29 mouse cellular contexts compared by ENCODE assay signal in genomic region chr13:105203851-105204250, GRCm38 (mm10).
DNase-seq lines count a peak whose midpoint lies in the region; ATAC-seq and TF ChIP-seq lines count a peak whose summit lies in the region.
"Had no signal": no experiment of that assay in that cellular context is flagged by ENCODE, and none has a peak within 500 bp of the region (broad histone marks: within the 10 kb centered on the region; RNA-seq: fewer than 3 reads in every experiment).

No protein-coding gene starts in this region.

- no peak for TF ChIP-seq CTCF in heart, postnatal 0 days (IDR thresholded peaks at IDR 0.05; ENCODE audit: low read depth)
- no peak for TF ChIP-seq CTCF in heart, adult 2 months (IDR thresholded peaks at IDR 0.05)

- TF ChIP-seq POLR2A in heart, adult 2 months (IDR thresholded peaks at IDR 0.05; ENCODE audit: insufficient read depth, low read depth, low read length), result no peak

- no peak overlapping the region for H3K4me2 ChIP-seq in heart, postnatal 0 days (ENCODE audit: low read depth, low read length)
- H3K4me2 ChIP-seq: embryonic facial prominence, embryonic 13.5 days; embryonic facial prominence, embryonic 15.5 days; forebrain, embryonic 12.5 days had no signal

- no peaks in the 10 kb centered on the region for H3K79me2 ChIP-seq in heart, adult 2 months (replicated peaks; ENCODE audit: control insufficient read depth, insufficient read depth, low read length)

- no peak overlapping the region for H3K4me3 ChIP-seq in heart, postnatal 0 days (ENCODE audit: low read depth, low read length)
- no peak overlapping the region for H3K4me3 ChIP-seq in heart, adult 2 months
- H3K4me3 ChIP-seq: embryonic facial prominence, embryonic 13.5 days; embryonic facial prominence, embryonic 15.5 days; erythroblast, embryonic 14.5 days; forebrain, embryonic 10.5 days; forebrain, embryonic 12.5 days had no signal

- no peaks in the 10 kb centered on the region for H3K9me3 ChIP-seq in heart, postnatal 0 days (replicated peaks; ENCODE audit: control insufficient read depth, low read length)
- H3K9me3 ChIP-seq: embryonic facial prominence, embryonic 13.5 days; embryonic facial prominence, embryonic 15.5 days; forebrain, embryonic 10.5 days; forebrain, embryonic 12.5 days; G1E had no signal

- 58% methylated on average over 3 of the region's 3 CpGs for WGBS in heart, postnatal 0 days
- 41% methylated on average over 3 of the region's 3 CpGs for WGBS in heart, adult 2 months

- no peak overlapping the region for H3K9ac ChIP-seq in heart, postnatal 0 days (replicated peaks; ENCODE audit: low read depth, low read length)
- H3K9ac ChIP-seq in heart, adult 2 months (ENCODE audit: low read depth, low read length), result no peak overlapping the region
- H3K9ac ChIP-seq: embryonic facial prominence, embryonic 13.5 days; embryonic facial prominence, embryonic 15.5 days; forebrain, embryonic 12.5 days had no signal

- no peaks in the 10 kb centered on the region for H3K27me3 ChIP-seq in heart, postnatal 0 days (ENCODE audit: control insufficient read depth, insufficient read depth, low read length)
- H3K27me3 ChIP-seq in heart, adult 2 months (ENCODE audit: control insufficient read depth, insufficient read depth, low read length), result no peaks in the 10 kb centered on the region
- H3K27me3 ChIP-seq: CH12.LX; embryonic facial prominence, embryonic 13.5 days; embryonic facial prominence, embryonic 15.5 days; forebrain, embryonic 12.5 days; Patski had no signal

- intact Hi-C loops in heart, adult 2 months (cut with DNase I), result no loop called here

- no peaks in the 10 kb centered on the region for H3K36me3 ChIP-seq in heart, postnatal 0 days (replicated peaks; ENCODE audit: control insufficient read depth, insufficient read depth, low read length)
- no peaks in the 10 kb centered on the region for H3K36me3 ChIP-seq in heart, adult 2 months (ENCODE audit: control insufficient read depth, insufficient read depth, low read length)
- H3K36me3 ChIP-seq: embryonic facial prominence, embryonic 13.5 days; embryonic facial prominence, embryonic 15.5 days; forebrain, embryonic 10.5 days; forebrain, embryonic 12.5 days; G1E had no signal

- ATAC-seq in frontal cortex, adult (ENCODE audit: low TSS enrichment), result peak; percentile 85
- ATAC-seq in heart, postnatal 0 days (ENCODE audit: insufficient read depth, low read depth), result peak; percentile 44; the same call in 1 of the 2 replicates
- ATAC-seq: activated CD4-positive, CD25-positive, alpha-beta regulatory T cell, adult 4 months; CD4-positive, CD25-positive, alpha-beta regulatory T cell, adult 4 months; forebrain, embryonic 14.5 days; Patski had no signal

- H3K27ac ChIP-seq in heart, postnatal 0 days (ENCODE audit: low read depth), result no peak overlapping the region
- no peak overlapping the region for H3K27ac ChIP-seq in heart, adult 2 months
- H3K27ac ChIP-seq: embryonic facial prominence, embryonic 13.5 days; embryonic facial prominence, embryonic 15.5 days; forebrain, embryonic 10.5 days; forebrain, embryonic 12.5 days had no signal

- no peak for TF ChIP-seq EP300 in heart, postnatal 0 days (IDR thresholded peaks at IDR 0.05; ENCODE audit: low read depth)
- TF ChIP-seq EP300 in heart, adult 2 months (IDR thresholded peaks at IDR 0.05; ENCODE audit: insufficient read depth, low read depth, low read length), result no peak

- DNase-seq in frontal cortex, postnatal 36 days (ENCODE audit: low spot score in 2 of 2), result no peak
- no peak for DNase-seq in heart, postnatal 0 days (ENCODE audit: low spot score)
- DNase-seq in heart, adult 2 months, result no peak
- DNase-seq in heart, postnatal 4 days, result peak; percentile 16
- DNase-seq in heart, adult 18-20 months, result no peak
- peak; percentile 6 for DNase-seq in kidney, postnatal 14 days
- DNase-seq in kidney, adult 11 months, result no peak
- DNase-seq: adrenal gland, adult 8-10 months; adrenal gland, postnatal 14 days; adrenal gland, postnatal 36 days; B cell, adult 2 months; cerebellum, adult 11-12 months; cerebellum, adult 2 months; cerebellum, adult 9-11 months; cerebellum, postnatal 14 days; cerebellum, postnatal 36 days; embryo, embryonic 11 days had no signal

- H3K4me1 ChIP-seq in heart, postnatal 0 days (ENCODE audit: control insufficient read depth, insufficient read depth), result no peaks in the 10 kb centered on the region
- H3K4me1 ChIP-seq in heart, adult 2 months (ENCODE audit: control insufficient read depth, insufficient read depth, low read length), result no peaks in the 10 kb centered on the region; the same call in none of the 2 replicates
- H3K4me1 ChIP-seq: embryonic facial prominence, embryonic 13.5 days; embryonic facial prominence, embryonic 15.5 days; forebrain, embryonic 10.5 days; forebrain, embryonic 12.5 days had no signal

Comparison
In these comparisons a context has a peak if more than half of its experiments do, and no peak if none do; other contexts are left out.
1. DNase-seq: peak in heart, postnatal 4 days (single experiment) and kidney, postnatal 14 days (single experiment); none in frontal cortex, postnatal 36 days (0 of 2), heart, postnatal 0 days (single experiment), heart, adult 2 months (0 of 2), heart, adult 18-20 months (0 of 2) and kidney, adult 11 months (single experiment).